Mouse (Mus musculus) ES-E14 (cell line): ENCODE results near the gene Polm.

Source experiments
- CHD2 ChIP-seq: IDR thresholded peaks from 2 replicates; pipeline ENCODE4 v1.6.1; 2014; ENCODE audit warnings: mild to moderate bottlenecking, low read depth, low read length, inconsistent platforms
- HCFC1 ChIP-seq: IDR thresholded peaks from 2 replicates; pipeline ENCODE4 v1.6.1; 2012; ENCODE audit warnings: low read length, inconsistent platforms, borderline replicate concordance; ENCODE audit not compliant: insufficient read depth
- MAFK ChIP-seq: IDR thresholded peaks from 2 replicates; pipeline ENCODE4 v1.6.1; 2014; ENCODE audit warnings: mild to moderate bottlenecking, low read depth, low read length, inconsistent platforms; ENCODE audit not compliant: insufficient read depth
- ZC3H11A ChIP-seq: IDR thresholded peaks from 2 replicates; pipeline ENCODE4 v1.6.1; 2012; ENCODE audit warnings: low read depth, mild to moderate bottlenecking, inconsistent platforms, low read length, borderline replicate concordance
- ZNF384 ChIP-seq: IDR thresholded peaks from 2 replicates; pipeline ENCODE4 v1.6.1; 2012; ENCODE audit warnings: low read depth, low read length, inconsistent platforms

- no peak for TF ChIP-seq MAFK
- TF ChIP-seq CHD2: no peak
- TF ChIP-seq ZNF384: no peak
- TF ChIP-seq ZC3H11A: no peak
- TF ChIP-seq HCFC1: no peak
These were observed 31.5 kb upstream of the Polm start for GRCm38 (mm10) chr11:5869331-5869730.
